Mouse (Mus musculus) midbrain, embryonic 11.5 days (tissue): ENCODE results near the gene Phf7. TPM values are rescaled to one million over a fixed set of nuclear protein-coding genes. Genes with fewer than 3 reads are reported as not detected.

Source experiments
- ATAC-seq: fragments of 200-750 bp; cut with Nextera tagmentation; 2 replicates; pipeline ENCODE4 v1.8.0; 2017; ENCODE audit warnings: moderate TSS enrichment, moderate library complexity; ENCODE audit not compliant: low FRiP score
- DNase-seq: peaks from one replicate; pipeline ENCODE4 v3.0.0; 2015; ENCODE audit warnings: low spot score; ENCODE audit errors: missing footprints
- H3K27ac ChIP-seq: fragments of 300-500 bp; sonication (generic); 2 replicates; pipeline ENCODE4 v1.5.1; 2014; ENCODE audit warnings: low read depth, low read length
- H3K27me3 ChIP-seq: fragments of 300-500 bp; sonication (generic); 2 replicates; pipeline ENCODE4 v1.6.1; 2014; ENCODE audit warnings: mild to moderate bottlenecking, low read length, moderate library complexity, mixed read lengths; ENCODE audit not compliant: control insufficient read depth, insufficient read depth
- H3K36me3 ChIP-seq: fragments of 300-500 bp; sonication (generic); 2 replicates; pipeline ENCODE4 v1.6.1; 2014; ENCODE audit warnings: mild to moderate bottlenecking, low read length, moderate library complexity, mixed read lengths; ENCODE audit not compliant: control insufficient read depth, insufficient read depth
- H3K4me1 ChIP-seq: fragments of 300-500 bp; sonication (generic); 2 replicates; pipeline ENCODE4 v1.6.1; 2014; ENCODE audit warnings: low read length; ENCODE audit not compliant: control insufficient read depth, insufficient read depth
- H3K4me2 ChIP-seq: fragments of 300-500 bp; sonication (generic); 2 replicates; pipeline ENCODE4 v1.6.1; 2014; ENCODE audit warnings: mild to moderate bottlenecking, moderate library complexity
- H3K4me3 ChIP-seq: fragments of 300-500 bp; sonication (generic); 2 replicates; pipeline ENCODE4 v1.5.1; 2014; ENCODE audit warnings: low read depth, low read length
- H3K9ac ChIP-seq: fragments of 300-500 bp; sonication (generic); 2 replicates; pipeline ENCODE4 v1.6.1; 2014; ENCODE audit warnings: low read length
- H3K9me3 ChIP-seq: fragments of 300-500 bp; sonication (generic); 2 replicates; pipeline ENCODE4 v1.6.1; 2016; ENCODE audit warnings: low read length; ENCODE audit not compliant: control insufficient read depth
- WGBS: fragments of 180-500 bp; shearing (Covaris S2); extraction: QIAGEN DNeasy Blood & Tissue Kit; methylation state at CpG from one replicate; pipeline ENCODE4 v1.1.7; 2014; 5-methylcytosine and 5-hydroxymethylcytosine counted together
- polyA plus RNA-seq: library from polyadenylated mRNA; unstranded; fragments of >200 nt; fragmentation: Nextera tagmentation; extraction: Ambion mirVana; gene quantifications from 2 replicates; pipeline ENCODE4 v1.2.1, GENCODE M21; 2014

Phf7 gene
- polyA plus RNA-seq, 1 experiment from 2014 or later = 14.3 TPM

DNA sequence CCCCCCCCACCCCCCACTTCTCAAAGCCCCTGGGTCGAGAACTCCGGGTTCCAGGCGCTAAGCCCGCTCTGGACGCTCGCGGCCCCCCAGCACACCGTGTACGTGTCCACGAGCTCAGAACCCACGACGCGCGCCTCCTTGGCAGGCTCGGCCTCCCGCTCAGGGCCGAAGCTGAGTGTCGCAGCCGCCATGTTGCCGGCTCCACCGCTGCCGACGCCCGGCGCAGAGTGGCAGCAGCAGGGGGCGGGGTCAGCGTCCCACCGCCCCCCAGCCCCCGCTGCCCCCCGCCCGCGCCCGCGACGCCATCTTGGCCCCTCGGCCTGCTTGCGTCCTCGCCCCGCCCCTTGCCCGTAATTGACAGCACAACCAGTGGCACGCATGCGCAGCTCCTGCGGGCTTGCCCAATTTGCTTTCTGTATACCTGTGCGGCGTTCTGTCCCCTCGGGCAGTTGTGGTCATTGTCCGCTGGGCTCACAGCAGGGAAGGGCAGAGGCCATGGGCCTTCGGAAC lies 44.6 kb downstream of the Phf7 start:
- H3K4me1 ChIP-seq = peaks cover 9% of the 10 kb centered on the region
- H3K27me3 ChIP-seq = no peaks in the 10 kb centered on the region
- H3K27ac ChIP-seq = peak overlapping the region; percentile 73
- WGBS = under 1% methylated on average over 37 of the region's 48 CpGs
- ATAC-seq = peak; percentile 79
- H3K4me2 ChIP-seq = peak overlapping the region; percentile 98
- no peaks in the 10 kb centered on the region for H3K9me3 ChIP-seq
- DNase-seq = peak; percentile 98
- peaks cover 21% of the 10 kb centered on the region for H3K36me3 ChIP-seq
- peak overlapping the region; percentile 83 for H3K4me3 ChIP-seq
- peak overlapping the region; percentile 97 for H3K9ac ChIP-seq

DNA sequence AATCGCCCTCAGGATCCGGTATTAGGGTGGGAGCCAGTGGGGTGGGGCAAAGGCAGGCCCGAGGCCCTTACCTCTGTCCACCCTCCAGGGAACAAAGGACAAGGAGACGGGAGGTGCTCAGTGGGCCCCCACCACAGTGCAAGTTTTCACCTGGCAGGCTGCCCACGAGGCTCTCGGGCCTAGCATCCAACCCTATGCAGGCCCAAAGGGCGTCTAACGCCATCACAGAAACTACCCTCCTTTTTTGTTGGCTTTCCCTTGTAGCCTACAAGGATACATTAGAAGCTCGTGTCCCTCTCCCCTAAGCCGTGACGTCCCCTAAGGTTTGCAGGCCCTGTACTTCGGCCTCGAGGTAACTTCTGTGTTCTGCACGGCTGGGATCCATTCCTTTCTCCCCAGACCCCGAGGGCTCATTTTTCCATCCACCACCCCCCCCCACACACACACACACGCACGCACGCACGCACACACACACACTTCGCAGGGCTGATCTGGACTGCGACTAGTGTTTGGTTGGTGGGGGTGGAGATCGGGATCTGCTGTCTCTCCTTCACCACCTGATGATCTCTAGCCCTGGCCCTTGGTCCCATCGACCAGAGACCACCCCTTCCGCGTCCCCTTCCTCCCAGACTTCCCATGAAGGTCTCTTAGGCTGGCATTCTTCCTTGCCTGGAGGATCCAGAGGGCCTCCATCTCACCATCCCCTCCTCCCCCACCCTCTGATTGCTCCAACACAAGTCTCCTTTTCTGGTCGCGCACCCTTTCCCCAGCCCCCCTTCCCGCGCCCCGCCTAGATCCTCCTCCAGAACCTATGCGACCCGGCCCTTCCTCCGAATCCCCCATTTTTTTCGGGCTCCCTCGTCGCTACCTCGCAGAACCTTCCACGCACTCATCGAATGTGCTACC lies 45.3 kb downstream of the Phf7 start:
- 1% methylated on average over 38 of the region's 39 CpGs for WGBS
- Histone ChIP-seq H3K4me3 (peak overlapping the region; percentile 83), H3K36me3 (peaks cover 24% of the 10 kb centered on the region), H3K9me3 (no peaks in the 10 kb centered on the region), H3K4me2 (peak overlapping the region; percentile 98), H3K4me1 (peaks cover 9% of the 10 kb centered on the region), H3K9ac (peak overlapping the region; percentile 97), H3K27ac (peak overlapping the region; percentile 73), H3K27me3 (no peaks in the 10 kb centered on the region)
- peak; percentile 94 for DNase-seq
- peak; percentile 75 for ATAC-seq

DNA sequence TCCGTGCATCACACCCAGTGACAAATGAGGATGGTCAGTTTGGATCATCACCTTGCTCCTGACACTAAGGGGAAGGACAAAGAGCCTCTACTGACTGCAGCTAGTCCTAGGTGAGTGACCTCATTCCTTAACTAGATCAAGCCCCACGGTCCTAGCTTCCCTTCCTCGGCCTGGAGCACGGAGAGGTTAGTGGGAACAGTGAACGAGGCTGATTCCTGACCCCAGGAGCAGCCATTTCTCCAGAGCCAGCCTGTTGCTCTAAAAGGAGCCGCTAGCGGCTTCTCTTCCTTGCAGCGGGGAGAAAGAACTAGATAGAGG lies 45.9 kb downstream of the Phf7 start:
- peak overlapping the region; percentile 83 for H3K4me3 ChIP-seq
- peak overlapping the region; percentile 97 for H3K9ac ChIP-seq
- no peak for DNase-seq
- no peaks in the 10 kb centered on the region for H3K9me3 ChIP-seq
- peak; percentile 12; the same call in 1 of the 2 replicates for ATAC-seq
- H3K27ac ChIP-seq = peak overlapping the region; percentile 73; the same call in 1 of the 2 replicates
- peaks cover 9% of the 10 kb centered on the region for H3K4me1 ChIP-seq
- peaks cover 27% of the 10 kb centered on the region for H3K36me3 ChIP-seq
- peak overlapping the region; percentile 98 for H3K4me2 ChIP-seq
- 31% methylated on average over 7 of the region's 8 CpGs for WGBS
- H3K27me3 ChIP-seq = no peaks in the 10 kb centered on the region

DNA sequence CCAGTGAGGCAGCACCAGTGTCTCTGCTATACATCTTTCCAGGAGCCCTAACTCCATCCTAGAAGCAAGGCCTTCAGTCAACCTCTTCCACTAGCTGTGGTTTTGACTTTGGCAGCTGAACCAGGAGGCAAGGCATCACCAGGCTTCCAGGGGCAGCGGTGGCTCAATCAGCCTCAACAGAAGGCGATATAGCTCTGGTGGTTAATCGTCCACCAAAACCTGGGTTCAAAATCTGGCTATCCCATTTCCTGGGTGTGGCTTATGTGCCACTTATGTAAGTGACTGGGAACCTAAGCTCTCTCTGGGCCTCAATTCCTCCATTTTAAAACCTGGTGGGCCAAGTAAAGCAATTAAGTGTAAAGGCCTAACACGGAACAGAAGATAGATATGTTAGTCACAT lies 46.3 kb downstream of the Phf7 start:
- ATAC-seq = no peak
- Histone ChIP-seq H3K4me3 (peak overlapping the region; percentile 83), H3K27ac (no peak overlapping the region), H3K27me3 (no peaks in the 10 kb centered on the region), H3K9ac (peak overlapping the region; percentile 97), H3K36me3 (peaks cover 28% of the 10 kb centered on the region), H3K4me2 (peak overlapping the region; percentile 98), H3K4me1 (peaks cover 9% of the 10 kb centered on the region), H3K9me3 (no peaks in the 10 kb centered on the region)
- no peak for DNase-seq
- WGBS = 89% methylated on average over 4 of the region's 4 CpGs

DNA sequence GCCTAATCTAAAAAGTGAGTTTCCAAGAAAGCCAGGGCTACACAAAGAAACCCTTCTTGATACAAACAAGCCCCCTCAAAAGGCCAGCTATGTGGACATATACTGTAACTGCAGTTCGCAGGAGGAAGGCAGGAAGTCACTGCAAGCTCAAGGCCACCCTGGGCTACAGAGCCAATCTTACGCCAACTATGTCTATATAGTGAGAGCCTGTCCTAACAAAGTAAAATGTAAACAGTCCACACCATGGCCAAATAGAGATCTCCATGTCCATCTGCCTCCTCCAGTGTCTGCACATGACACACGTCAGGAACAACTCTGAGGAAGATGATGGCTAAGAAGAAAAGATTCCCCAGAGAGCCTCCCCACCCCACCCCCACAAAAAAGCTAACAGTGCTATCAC lies 51.1 kb downstream of the Phf7 start:
- 86% methylated on average over 3 of the region's 3 CpGs for WGBS
- no peak overlapping the region for H3K27ac ChIP-seq
- no peaks in the 10 kb centered on the region for H3K27me3 ChIP-seq
- H3K36me3 ChIP-seq = peaks cover 39% of the 10 kb centered on the region
- DNase-seq = no peak
- no peaks in the 10 kb centered on the region for H3K9me3 ChIP-seq
- H3K4me3 ChIP-seq = no peak overlapping the region
- ATAC-seq = no peak
- H3K4me1 ChIP-seq = peaks cover 6% of the 10 kb centered on the region
- H3K9ac ChIP-seq = no peak overlapping the region
- H3K4me2 ChIP-seq = no peak overlapping the region

DNA sequence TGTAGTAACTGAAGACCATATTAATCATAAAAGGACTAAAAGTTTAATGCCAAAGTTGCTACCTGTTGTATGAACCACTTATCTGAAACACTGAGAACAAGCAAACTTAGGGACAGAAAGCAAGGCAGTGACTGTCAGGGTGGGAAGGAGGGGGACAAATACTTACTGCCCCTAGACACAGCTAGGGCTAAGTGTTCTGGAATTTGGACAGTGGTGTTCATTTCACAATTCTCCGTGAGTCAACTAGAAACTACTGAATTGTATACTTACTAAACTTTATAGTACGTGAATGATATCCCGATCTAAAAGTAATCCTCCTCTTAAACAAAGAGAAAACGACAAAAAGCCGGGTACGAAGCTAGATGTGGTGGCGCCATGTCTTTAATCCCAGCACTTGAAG lies 51.5 kb downstream of the Phf7 start:
- peaks cover 42% of the 10 kb centered on the region for H3K36me3 ChIP-seq
- DNase-seq (no peak), ATAC-seq (no peak)
- no peak overlapping the region for H3K9ac ChIP-seq
- H3K4me3 ChIP-seq = no peak overlapping the region
- 96% methylated on average over 7 of the region's 7 CpGs for WGBS
- H3K4me1 ChIP-seq = peaks cover 2% of the 10 kb centered on the region
- H3K27ac ChIP-seq = no peak overlapping the region
- H3K9me3 ChIP-seq = no peaks in the 10 kb centered on the region
- H3K4me2 ChIP-seq = no peak overlapping the region
- H3K27me3 ChIP-seq = no peaks in the 10 kb centered on the region

DNA sequence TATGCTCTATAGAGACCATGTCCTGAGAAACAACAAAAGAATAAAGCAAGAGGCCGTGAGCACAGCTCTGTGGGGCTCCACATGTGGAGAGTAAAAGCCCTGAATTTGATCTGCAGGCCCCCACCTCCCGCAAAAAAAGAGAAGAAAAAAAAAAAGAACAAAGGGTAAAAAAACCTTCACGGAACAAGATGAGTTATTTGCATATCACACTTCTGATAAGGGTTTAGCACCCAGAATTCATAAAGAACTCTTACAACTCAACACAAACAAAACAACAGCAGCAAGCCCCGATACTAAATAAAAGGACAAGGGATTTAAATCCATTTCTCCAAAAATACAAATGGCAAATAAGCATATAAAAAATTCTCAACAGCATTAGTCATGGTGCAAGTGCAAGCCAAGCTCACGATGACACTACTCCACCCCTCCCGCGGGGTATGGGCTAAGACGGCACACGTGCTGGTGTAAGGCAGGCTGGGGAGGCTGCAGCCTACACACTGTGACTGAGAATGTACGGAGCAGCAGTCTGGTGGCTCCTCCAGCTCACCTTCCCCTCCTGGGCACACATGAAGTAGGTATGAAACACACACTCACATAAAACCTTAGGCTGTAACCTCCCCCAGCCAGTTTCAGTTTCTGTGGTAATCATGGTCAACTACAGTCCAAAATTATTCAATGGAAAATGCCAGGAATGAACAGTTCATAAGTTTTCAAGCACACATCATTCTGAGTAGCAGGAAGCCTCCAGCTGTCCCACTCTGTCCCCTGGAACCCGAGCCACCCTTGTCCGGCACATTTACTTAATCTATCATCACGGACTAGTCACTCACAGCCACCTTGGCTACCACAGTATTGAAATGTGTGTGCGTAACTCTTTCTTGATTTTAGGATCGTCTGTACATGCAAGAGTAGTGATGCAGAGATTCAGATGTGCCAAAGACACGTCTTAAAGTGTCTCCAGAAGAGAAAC lies 53.3 kb downstream of the Phf7 start:
- Histone ChIP-seq H3K4me2 (no peak overlapping the region), H3K4me3 (no peak overlapping the region), H3K27ac (no peak overlapping the region), H3K9me3 (no peaks in the 10 kb centered on the region), H3K27me3 (no peaks in the 10 kb centered on the region), H3K4me1 (no peaks in the 10 kb centered on the region; the same call in 1 of the 2 replicates), H3K9ac (no peak overlapping the region), H3K36me3 (peaks cover 29% of the 10 kb centered on the region)
- no peak for DNase-seq
- WGBS = 69% methylated on average over 16 of the region's 16 CpGs
- ATAC-seq = peak; percentile 65; the same call in 1 of the 2 replicates

DNA sequence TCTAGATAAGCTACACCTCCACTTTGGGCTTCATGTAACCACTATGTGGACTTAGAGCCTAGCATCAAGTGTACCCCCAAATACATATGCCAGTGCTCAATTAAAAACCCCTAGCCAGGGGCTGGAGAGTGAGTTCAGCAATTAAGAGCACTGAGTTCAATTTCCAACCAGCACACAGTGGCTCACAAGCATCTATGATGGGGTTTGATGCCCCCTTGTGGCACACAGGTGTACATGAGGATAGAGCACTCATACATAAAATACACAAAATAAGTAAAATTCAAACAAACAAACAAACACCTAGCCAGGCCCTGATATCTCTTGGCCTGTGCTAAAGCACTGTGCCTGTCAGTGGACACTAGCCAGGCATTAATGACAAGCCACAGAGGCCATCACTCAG lies 55.1 kb downstream of the Phf7 start:
- Histone ChIP-seq H3K36me3 (peaks cover 35% of the 10 kb centered on the region), H3K4me3 (no peak overlapping the region), H3K27me3 (no peaks in the 10 kb centered on the region), H3K27ac (no peak overlapping the region), H3K9me3 (no peaks in the 10 kb centered on the region), H3K4me1 (no peaks in the 10 kb centered on the region; the same call in 1 of the 2 replicates), H3K4me2 (no peak overlapping the region), H3K9ac (no peak overlapping the region)
- no peak for ATAC-seq
- DNase-seq = no peak
